Mouse (Mus musculus) bone marrow, adult 2 months (tissue): ENCODE results near the gene Aldh5a1. TPM values are rescaled to one million over a fixed set of nuclear protein-coding genes. Genes with fewer than 3 reads are reported as not detected.

ENCODE experiments used
- H3K27ac ChIP-seq: fragments of 200-500 bp; 2 replicates; pipeline ENCODE4 v1.5.1; 2012; ENCODE audit warnings: low read depth, mild to moderate bottlenecking, control low read depth, inconsistent platforms, low read length; ENCODE audit not compliant: control insufficient read depth, poor library complexity, insufficient read depth
- H3K4me1 ChIP-seq: fragments of 200-500 bp; 2 replicates; pipeline ENCODE4 v1.6.1; 2011; ENCODE audit warnings: low read length; ENCODE audit not compliant: control insufficient read depth, insufficient read depth
- H3K4me3 ChIP-seq: fragments of 200-500 bp; replicated peaks from 2 replicates; pipeline ENCODE3; 2011; ENCODE audit warnings: mild to moderate bottlenecking, low read depth, low read length, control low read depth; ENCODE audit not compliant: control insufficient read depth
- CTCF ChIP-seq: fragments of 200-500 bp; IDR thresholded peaks from 2 replicates; pipeline ENCODE4 v1.5.1; 2011; ENCODE audit warnings: low read length, control low read depth; ENCODE audit not compliant: control insufficient read depth, insufficient read depth
- POLR2A ChIP-seq: fragments of 200-500 bp; IDR thresholded peaks from 2 replicates; pipeline ENCODE4 v1.6.1; 2011; ENCODE audit warnings: low read depth, mild to moderate bottlenecking, control low read depth, low read length, borderline replicate concordance; ENCODE audit not compliant: control insufficient read depth
- WGBS: fragments of 180-500 bp; shearing (Covaris S2); methylation state at CpG from one replicate; pipeline ENCODE4 v1.1.7; 2018; 5-methylcytosine and 5-hydroxymethylcytosine counted together
- polyA plus RNA-seq: library from polyadenylated mRNA; stranded (reverse); fragments of >200 nt; gene quantifications from 2 replicates; pipeline ENCODE4 v1.2.4, GENCODE M21; 2011; ENCODE audit warnings: low replicate concordance; ENCODE audit not compliant: missing spikeins, insufficient read depth, insufficient read length

Gene Aldh5a1
- polyA plus RNA-seq, 1 experiment = 1.3 TPM

GRCm38 (mm10) chr13:24962119-24962518, 24.7 kb upstream of the Aldh5a1 start:
- Histone ChIP-seq H3K4me3 (no peak overlapping the region), H3K4me1 (peaks cover 1% of the 10 kb centered on the region), H3K27ac (no peak overlapping the region)
- TF ChIP-seq POLR2A = no peak
- TF ChIP-seq CTCF = no peak
- WGBS = 71% methylated on average over 8 of the region's 8 CpGs

DNA sequence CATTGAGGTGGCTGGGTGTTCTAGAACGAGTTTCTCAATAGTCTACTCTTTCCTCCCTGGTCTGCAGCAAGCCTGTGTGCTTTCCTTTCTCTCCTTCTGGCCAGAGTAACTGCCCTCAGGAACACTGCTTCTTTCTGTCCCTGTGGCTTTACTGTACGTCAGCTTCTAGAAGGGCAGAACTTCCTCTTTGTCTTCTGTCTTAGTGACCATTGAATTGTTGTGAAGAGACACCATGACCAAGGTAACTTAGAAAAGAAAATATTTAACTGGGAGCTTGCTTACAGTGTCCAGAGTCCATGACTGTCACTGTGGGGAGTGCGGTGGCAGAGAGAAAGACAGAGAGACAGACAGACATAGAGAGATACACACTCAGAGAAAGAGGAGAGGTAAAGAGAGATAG, 22.6 kb upstream of the Aldh5a1 start:
- 33% methylated on average over 3 of the region's 3 CpGs for WGBS
- TF ChIP-seq CTCF = no peak
- peaks cover 1% of the 10 kb centered on the region for H3K4me1 ChIP-seq
- no peak overlapping the region for H3K27ac ChIP-seq
- H3K4me3 ChIP-seq = no peak overlapping the region

DNA sequence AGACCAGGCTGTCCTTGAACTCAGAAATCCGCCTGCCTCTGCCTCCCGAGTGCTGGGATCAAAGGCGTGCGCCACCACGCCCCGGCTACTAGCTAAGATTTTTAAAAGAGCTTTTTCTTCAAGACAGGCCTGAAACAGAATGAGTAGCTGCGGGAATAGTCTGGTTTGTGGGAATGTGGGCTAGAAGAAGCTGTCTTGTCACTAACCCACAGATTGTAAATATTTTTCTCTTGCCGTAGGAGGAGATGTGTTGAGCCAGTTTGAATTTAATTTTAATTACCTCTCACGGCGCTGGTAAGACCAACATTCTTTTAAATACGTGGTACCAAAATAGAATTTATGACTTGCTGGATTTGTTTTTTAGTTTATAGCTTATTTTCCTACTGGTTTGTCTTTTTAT, 21.2 kb upstream of the Aldh5a1 start:
- Histone ChIP-seq H3K4me3 (no peak overlapping the region), H3K4me1 (peaks cover 1% of the 10 kb centered on the region), H3K27ac (no peak overlapping the region)
- TF ChIP-seq CTCF (no peak), POLR2A (no peak)
- 86% methylated on average over 11 of the region's 11 CpGs for WGBS

DNA sequence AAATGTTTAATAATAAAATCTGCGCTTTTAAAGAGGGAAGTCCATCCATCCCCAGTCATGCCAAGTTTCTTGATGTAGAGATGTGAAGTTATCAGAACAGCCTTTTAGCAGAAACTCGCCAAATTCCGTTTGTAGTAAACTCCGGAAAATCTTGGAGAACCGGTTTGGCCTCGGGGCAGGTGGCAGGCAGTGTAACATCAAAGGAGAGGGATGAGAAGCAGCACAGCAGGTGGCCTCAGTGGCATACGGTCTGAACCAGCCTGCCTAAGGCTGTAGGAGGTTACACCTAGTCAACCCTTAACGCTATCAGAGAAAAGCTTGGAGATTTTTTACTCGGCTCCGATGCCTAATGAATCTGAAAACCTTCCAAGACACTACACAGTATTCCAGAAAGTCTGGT, 18.0 kb upstream of the Aldh5a1 start:
- TF ChIP-seq CTCF = no peak
- TF ChIP-seq POLR2A = no peak
- 52% methylated on average over 10 of the region's 10 CpGs for WGBS
- Histone ChIP-seq H3K4me3 (no peak overlapping the region), H3K4me1 (peaks cover 1% of the 10 kb centered on the region; the same call in 1 of the 2 replicates), H3K27ac (no peak overlapping the region)

GRCm38 (mm10) chr13:24955091-24955490, 17.6 kb upstream of the Aldh5a1 start:
- Histone ChIP-seq H3K4me1 (no peaks in the 10 kb centered on the region), H3K27ac (no peak overlapping the region), H3K4me3 (no peak overlapping the region)
- TF ChIP-seq CTCF (no peak), POLR2A (no peak)
- WGBS = 59% methylated on average over 11 of the region's 11 CpGs

DNA sequence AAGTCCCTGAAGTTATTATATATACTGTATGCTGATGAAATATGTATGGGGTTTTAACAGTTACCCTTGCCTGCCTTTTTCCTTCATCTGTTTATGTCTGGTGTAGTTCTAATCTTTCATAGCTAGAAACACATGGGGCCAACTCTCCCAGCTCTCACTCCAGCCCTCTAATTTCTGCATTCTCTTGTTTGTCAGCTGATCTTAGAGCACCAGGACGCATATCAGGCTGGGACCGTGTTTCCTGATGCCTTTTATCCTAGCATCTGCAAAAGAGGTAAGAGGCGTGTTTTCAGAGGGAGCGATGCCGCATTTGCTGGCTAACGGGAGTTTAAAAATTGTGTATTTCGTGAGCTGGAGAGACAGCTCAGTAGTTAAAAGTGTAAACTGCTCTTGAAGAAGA, 15.2 kb upstream of the Aldh5a1 start:
- no peak for TF ChIP-seq CTCF
- WGBS = 75% methylated on average over 7 of the region's 7 CpGs
- no peak overlapping the region for H3K27ac ChIP-seq
- H3K4me3 ChIP-seq = no peak overlapping the region
- no peaks in the 10 kb centered on the region for H3K4me1 ChIP-seq

DNA sequence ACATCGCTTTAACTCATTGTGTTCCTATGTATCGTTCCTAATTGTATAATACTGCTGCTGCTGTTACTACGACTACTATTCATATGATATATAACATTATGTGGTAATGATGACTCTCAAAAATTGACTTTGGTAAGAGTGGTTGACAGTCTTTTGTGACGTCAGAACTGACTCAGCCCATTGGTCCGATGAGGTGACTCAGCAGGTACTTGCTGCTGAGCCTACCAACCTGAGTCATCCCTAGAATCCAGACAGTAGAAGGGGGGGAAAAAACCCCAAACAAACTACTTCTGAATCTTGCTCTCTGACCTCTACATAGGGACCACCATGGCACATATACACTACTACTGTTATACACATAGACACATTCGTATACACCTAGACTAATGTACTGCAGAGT, 11.4 kb upstream of the Aldh5a1 start:
- TF ChIP-seq POLR2A = no peak
- no peak for TF ChIP-seq CTCF
- no peak overlapping the region for H3K4me3 ChIP-seq
- no peak overlapping the region for H3K27ac ChIP-seq
- H3K4me1 ChIP-seq = no peaks in the 10 kb centered on the region
- 77% methylated on average over 6 of the region's 6 CpGs for WGBS

- 71% methylated on average over 5 of the region's 5 CpGs for WGBS
- Histone ChIP-seq H3K27ac (no peak overlapping the region), H3K4me3 (no peak overlapping the region), H3K4me1 (peaks cover 2% of the 10 kb centered on the region; the same call in 1 of the 2 replicates)
- no peak for TF ChIP-seq CTCF
- no peak for TF ChIP-seq POLR2A
These were observed 9.7 kb upstream of the Aldh5a1 start for GRCm38 (mm10) chr13:24947158-24947557.

GRCm38 (mm10) chr13:24945567-24945966, 8.1 kb upstream of the Aldh5a1 start:
- H3K27ac ChIP-seq = no peak overlapping the region
- WGBS = 65% methylated on average over 4 of the region's 4 CpGs
- TF ChIP-seq CTCF = no peak
- TF ChIP-seq POLR2A = no peak
- no peak overlapping the region for H3K4me3 ChIP-seq
- peaks cover 2% of the 10 kb centered on the region; the same call in 1 of the 2 replicates for H3K4me1 ChIP-seq

DNA sequence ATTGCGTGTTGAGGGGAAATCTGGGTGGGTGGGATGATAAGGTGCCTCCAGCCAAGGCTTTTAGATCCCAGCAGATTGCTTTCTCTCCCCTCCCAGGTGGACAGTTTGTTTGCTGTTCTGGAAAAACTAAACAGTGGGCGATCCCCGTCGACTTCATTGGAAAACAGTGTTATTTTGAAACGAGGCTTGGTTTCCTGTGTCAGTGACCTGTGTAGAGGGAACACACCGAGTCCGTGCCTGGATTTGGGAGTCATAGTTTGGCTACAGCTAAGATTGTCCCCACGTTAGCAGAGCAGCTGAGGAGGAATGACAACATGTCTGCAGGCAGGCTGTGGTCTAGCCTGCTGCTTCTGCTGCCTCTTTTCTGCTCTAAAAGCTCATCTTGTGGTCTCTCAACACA, 5.8 kb upstream of the Aldh5a1 start:
- WGBS = 58% methylated on average over 8 of the region's 8 CpGs
- no peak for TF ChIP-seq CTCF
- TF ChIP-seq POLR2A = no peak
- Histone ChIP-seq H3K4me3 (no peak overlapping the region), H3K4me1 (peaks cover 2% of the 10 kb centered on the region), H3K27ac (no peak overlapping the region)
